Mouse (Mus musculus): ENCODE measurements at regions not wholly inside any gene's neighbourhood (a gene's known extent, or its start where the extent isn't known, plus 50 kb on each side); places are given as distances from the start of the nearest gene placed in this dataset.

- H3K4me2 ChIP-seq (replicated peaks) = no peak overlapping the region
- 53% methylated on average over 3 of the region's 3 CpGs for WGBS
- H3K9me3 ChIP-seq = no peaks in the 10 kb centered on the region
- H3K27ac ChIP-seq = no peak overlapping the region
- H3K4me3 ChIP-seq (replicated peaks) = no peak overlapping the region
- no peaks in the 10 kb centered on the region for H3K27me3 ChIP-seq (replicated peaks)
- no peaks in the 10 kb centered on the region for H3K36me3 ChIP-seq
- no peaks in the 10 kb centered on the region for H3K4me1 ChIP-seq (replicated peaks)
- H3K9ac ChIP-seq = no peak overlapping the region
- no peak for ATAC-seq
Observed at GRCm38 (mm10) chr10:125164671-125165070, 224.6 kb downstream of the Slc16a7 start.

- peak; percentile 92 for ATAC-seq
- H3K27ac ChIP-seq = no peak overlapping the region
- no peaks in the 10 kb centered on the region for H3K4me1 ChIP-seq (replicated peaks)
- no peak overlapping the region for H3K4me3 ChIP-seq (replicated peaks)
- no peak overlapping the region for H3K4me2 ChIP-seq (replicated peaks)
- no peaks in the 10 kb centered on the region for H3K36me3 ChIP-seq
- H3K9me3 ChIP-seq = no peaks in the 10 kb centered on the region
- no peaks in the 10 kb centered on the region for H3K27me3 ChIP-seq (replicated peaks)
- H3K9ac ChIP-seq = no peak overlapping the region
- 32% methylated on average over 5 of the region's 5 CpGs for WGBS
Observed at GRCm38 (mm10) chr10:125161077-125161476, 228.2 kb downstream of the Slc16a7 start.

- H3K27me3 ChIP-seq (replicated peaks) = no peaks in the 10 kb centered on the region
- H3K36me3 ChIP-seq = no peaks in the 10 kb centered on the region
- H3K9ac ChIP-seq = no peak overlapping the region
- H3K4me3 ChIP-seq (replicated peaks) = no peak overlapping the region
- H3K4me2 ChIP-seq (replicated peaks) = no peak overlapping the region
- no peak for ATAC-seq
- no peak overlapping the region for H3K27ac ChIP-seq
- 66% methylated on average over 2 of the region's 2 CpGs for WGBS
- no peaks in the 10 kb centered on the region for H3K4me1 ChIP-seq (replicated peaks)
- H3K9me3 ChIP-seq = no peaks in the 10 kb centered on the region
Observed at GRCm38 (mm10) chr10:125148753-125149152, 240.5 kb downstream of the Slc16a7 start.

- no peaks in the 10 kb centered on the region for H3K36me3 ChIP-seq
- H3K9ac ChIP-seq = no peak overlapping the region
- no peaks in the 10 kb centered on the region for H3K9me3 ChIP-seq
- no peaks in the 10 kb centered on the region for H3K4me1 ChIP-seq (replicated peaks)
- H3K4me3 ChIP-seq (replicated peaks) = no peak overlapping the region
- H3K27me3 ChIP-seq (replicated peaks) = no peaks in the 10 kb centered on the region
- ATAC-seq = peak; percentile 53
- H3K27ac ChIP-seq = no peak overlapping the region
- no peak overlapping the region for H3K4me2 ChIP-seq (replicated peaks)
Observed at GRCm38 (mm10) chr10:125147239-125147782, 242.0 kb downstream of the Slc16a7 start.

- no peak overlapping the region for H3K9ac ChIP-seq
- H3K4me2 ChIP-seq (replicated peaks) = no peak overlapping the region
- no peak overlapping the region for H3K4me3 ChIP-seq (replicated peaks)
- peak; percentile 53; the same call in 1 of the 2 replicates for ATAC-seq
- no peaks in the 10 kb centered on the region for H3K4me1 ChIP-seq (replicated peaks)
- H3K9me3 ChIP-seq = no peaks in the 10 kb centered on the region
- H3K27ac ChIP-seq = no peak overlapping the region
- H3K36me3 ChIP-seq = no peaks in the 10 kb centered on the region
- no peaks in the 10 kb centered on the region for H3K27me3 ChIP-seq (replicated peaks)
- 66% methylated on average over 3 of the region's 3 CpGs for WGBS
Observed at GRCm38 (mm10) chr10:125146365-125146764, 242.9 kb downstream of the Slc16a7 start.

- no peak overlapping the region for H3K27ac ChIP-seq
- H3K4me2 ChIP-seq (replicated peaks) = no peak overlapping the region
- no peaks in the 10 kb centered on the region for H3K9me3 ChIP-seq
- WGBS = 58% methylated on average over 4 of the region's 4 CpGs
- ATAC-seq = no peak
- no peaks in the 10 kb centered on the region for H3K4me1 ChIP-seq (replicated peaks)
- H3K4me3 ChIP-seq (replicated peaks) = no peak overlapping the region
- H3K9ac ChIP-seq = no peak overlapping the region
- no peaks in the 10 kb centered on the region for H3K36me3 ChIP-seq
- no peaks in the 10 kb centered on the region for H3K27me3 ChIP-seq (replicated peaks)
Observed at GRCm38 (mm10) chr10:125145809-125146208, 243.5 kb downstream of the Slc16a7 start.

GRCm38 (mm10) chr10:125121762-125122161, 267.5 kb downstream of the Slc16a7 start:
- H3K9ac ChIP-seq = no peak overlapping the region
- 89% methylated on average over 5 of the region's 5 CpGs for WGBS
- H3K4me3 ChIP-seq (replicated peaks) = no peak overlapping the region
- no peaks in the 10 kb centered on the region for H3K9me3 ChIP-seq
- ATAC-seq = no peak
- H3K4me1 ChIP-seq (replicated peaks) = no peaks in the 10 kb centered on the region
- no peaks in the 10 kb centered on the region for H3K36me3 ChIP-seq
- no peak overlapping the region for H3K4me2 ChIP-seq (replicated peaks)
- H3K27me3 ChIP-seq (replicated peaks) = no peaks in the 10 kb centered on the region
- no peak overlapping the region for H3K27ac ChIP-seq

- WGBS = 33% methylated on average over 1 of the region's 1 CpGs
- H3K27me3 ChIP-seq (replicated peaks) = no peaks in the 10 kb centered on the region
- no peaks in the 10 kb centered on the region for H3K9me3 ChIP-seq
- no peaks in the 10 kb centered on the region for H3K36me3 ChIP-seq
- no peak overlapping the region for H3K4me3 ChIP-seq (replicated peaks)
- H3K9ac ChIP-seq = no peak overlapping the region
- H3K4me1 ChIP-seq (replicated peaks) = no peaks in the 10 kb centered on the region
- no peak overlapping the region for H3K4me2 ChIP-seq (replicated peaks)
- ATAC-seq = no peak
- H3K27ac ChIP-seq = no peak overlapping the region
Observed at GRCm38 (mm10) chr10:125114318-125114717, 274.9 kb downstream of the Slc16a7 start.

GRCm38 (mm10) chr10:125108986-125109385, 280.3 kb downstream of the Slc16a7 start:
- no peak overlapping the region for H3K9ac ChIP-seq
- H3K9me3 ChIP-seq = no peaks in the 10 kb centered on the region
- H3K4me3 ChIP-seq (replicated peaks) = no peak overlapping the region
- no peak overlapping the region for H3K27ac ChIP-seq
- no peaks in the 10 kb centered on the region for H3K36me3 ChIP-seq
- 97% methylated on average over 1 of the region's 1 CpGs for WGBS
- no peaks in the 10 kb centered on the region for H3K4me1 ChIP-seq (replicated peaks)
- ATAC-seq = no peak
- no peaks in the 10 kb centered on the region for H3K27me3 ChIP-seq (replicated peaks)
- H3K4me2 ChIP-seq (replicated peaks) = no peak overlapping the region

- Histone ChIP-seq H3K9me3 (no peaks in the 10 kb centered on the region), H3K27ac (no peak overlapping the region), H3K4me3 (replicated peaks) (no peak overlapping the region), H3K4me2 (replicated peaks) (no peak overlapping the region), H3K36me3 (no peaks in the 10 kb centered on the region), H3K27me3 (replicated peaks) (no peaks in the 10 kb centered on the region), H3K4me1 (replicated peaks) (no peaks in the 10 kb centered on the region), H3K9ac (no peak overlapping the region)
- no peak for ATAC-seq
- WGBS = 98% methylated on average over 2 of the region's 2 CpGs
Observed at GRCm38 (mm10) chr10:125084975-125085374, 304.3 kb downstream of the Slc16a7 start.

GRCm38 (mm10) chr10:125072401-125072800, 316.9 kb downstream of the Slc16a7 start:
- Histone ChIP-seq H3K36me3 (no peaks in the 10 kb centered on the region), H3K4me1 (replicated peaks) (no peaks in the 10 kb centered on the region), H3K9ac (no peak overlapping the region), H3K27me3 (replicated peaks) (no peaks in the 10 kb centered on the region), H3K4me3 (replicated peaks) (no peak overlapping the region), H3K4me2 (replicated peaks) (no peak overlapping the region), H3K27ac (no peak overlapping the region), H3K9me3 (no peaks in the 10 kb centered on the region)
- no peak for ATAC-seq
- WGBS = 87% methylated on average over 5 of the region's 5 CpGs

GRCm38 (mm10) chr10:125070246-125070645, 319.0 kb downstream of the Slc16a7 start:
- Histone ChIP-seq H3K9me3 (no peaks in the 10 kb centered on the region), H3K4me1 (replicated peaks) (no peaks in the 10 kb centered on the region), H3K4me3 (replicated peaks) (no peak overlapping the region), H3K27ac (no peak overlapping the region), H3K36me3 (no peaks in the 10 kb centered on the region), H3K27me3 (replicated peaks) (no peaks in the 10 kb centered on the region), H3K9ac (no peak overlapping the region), H3K4me2 (replicated peaks) (no peak overlapping the region)
- ATAC-seq = no peak
- WGBS = 82% methylated on average over 4 of the region's 4 CpGs

GRCm38 (mm10) chr10:125039290-125039689, 350.0 kb downstream of the Slc16a7 start:
- H3K4me3 ChIP-seq (replicated peaks) = no peak overlapping the region
- ATAC-seq = peak; percentile 95
- no peak overlapping the region for H3K4me2 ChIP-seq (replicated peaks)
- no peaks in the 10 kb centered on the region for H3K9me3 ChIP-seq
- H3K4me1 ChIP-seq (replicated peaks) = no peaks in the 10 kb centered on the region
- WGBS = 55% methylated on average over 3 of the region's 3 CpGs
- H3K27ac ChIP-seq = no peak overlapping the region
- no peaks in the 10 kb centered on the region for H3K27me3 ChIP-seq (replicated peaks)
- H3K36me3 ChIP-seq = no peaks in the 10 kb centered on the region
- no peak overlapping the region for H3K9ac ChIP-seq

Measured in intestine, embryonic 15.5 days (tissue).